Mouse (Mus musculus): ENCODE measurements around the gene BC048671.

DNA sequence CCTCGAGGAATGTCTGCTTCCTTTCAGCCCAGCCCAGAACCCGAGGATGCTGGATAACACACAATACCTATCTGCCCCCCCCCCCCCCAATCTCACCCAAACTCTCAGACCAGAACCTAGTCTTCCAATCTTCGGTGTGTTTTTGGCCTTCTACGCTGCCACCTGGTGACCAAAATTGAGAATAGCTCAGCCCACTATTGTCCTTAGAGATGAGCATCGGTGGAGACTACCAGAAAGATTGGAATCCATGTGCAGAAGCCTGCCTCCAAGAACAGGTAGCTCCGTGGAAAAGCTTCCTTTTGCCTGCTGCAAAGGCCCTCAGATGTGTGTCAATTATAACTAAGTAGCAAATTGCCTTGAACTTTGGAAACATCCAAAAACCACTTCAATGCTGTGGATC is 26.7 kb downstream of the BC048671 start:
- TF ChIP-seq GATA1 (IDR thresholded peaks at IDR 0.05; ENCODE audit: low read depth, low read length) (no peak), CTCF (IDR thresholded peaks at IDR 0.05 in 2 of 3, conservative IDR thresholded peaks at IDR 0.05 in 1 of 3; ENCODE audit: control insufficient read depth in 1 of 3, insufficient read depth in 1 of 3, low read depth in 2 of 3, low read length in 3 of 3, poor library complexity in 1 of 3, severe bottlenecking in 1 of 3) (peak; percentile 18 to 60 (median 56); a peak in 5 of 6 replicates), EP300 (IDR thresholded peaks at IDR 0.05; ENCODE audit: low read depth in 1 of 2, low read length in 2 of 2) (no peak), USF1 (IDR thresholded peaks at IDR 0.05; ENCODE audit: low read depth, low read length) (no peak), POLR2A (IDR thresholded peaks at IDR 0.05; ENCODE audit: control insufficient read depth in 1 of 2, insufficient read depth in 1 of 2, low read depth in 1 of 2, low read length in 2 of 2, poor library complexity in 1 of 2) (no peak)

Measured in MEL (cell line).